Comparison of ENCODE assay signal across 8 mouse cellular contexts in genomic region chr13:116002391-116002899, GRCm38 (mm10).
DNase-seq lines count a peak whose midpoint lies in the region; ATAC-seq and TF ChIP-seq lines count a peak whose summit lies in the region.

No protein-coding gene starts in this region.

- no peak overlapping the region for H3K27ac ChIP-seq in embryonic facial prominence, embryonic 14.5 days (replicated peaks; ENCODE audit: low read depth, low read length)
- H3K27ac ChIP-seq in embryonic facial prominence, embryonic 10.5 days (replicated peaks), result no peak overlapping the region
- no peak overlapping the region for H3K27ac ChIP-seq in CH12.LX (ENCODE audit: insufficient read depth, low read depth)
- no peak overlapping the region for H3K27ac ChIP-seq in lung, postnatal 0 days (ENCODE audit: low read length)

- no peaks in the 10 kb centered on the region for H3K4me1 ChIP-seq in embryonic facial prominence, embryonic 14.5 days (ENCODE audit: control insufficient read depth, insufficient read depth, low read length)
- no peaks in the 10 kb centered on the region for H3K4me1 ChIP-seq in embryonic facial prominence, embryonic 10.5 days
- H3K4me1 ChIP-seq in CH12.LX (ENCODE audit: control insufficient read depth in 1 of 2, insufficient read depth in 2 of 2), result no peaks in the 10 kb centered on the region
- no peaks in the 10 kb centered on the region for H3K4me1 ChIP-seq in lung, postnatal 0 days (ENCODE audit: insufficient read depth, low read depth, low read length)

- no peaks in the 10 kb centered on the region for H3K9me3 ChIP-seq in embryonic facial prominence, embryonic 14.5 days (ENCODE audit: control insufficient read depth, low read length)
- no peaks in the 10 kb centered on the region for H3K9me3 ChIP-seq in embryonic facial prominence, embryonic 10.5 days
- peaks cover 26% of the 10 kb centered on the region for H3K9me3 ChIP-seq in CH12.LX (replicated peaks; ENCODE audit: low read length)
- H3K9me3 ChIP-seq in lung, postnatal 0 days (ENCODE audit: low read length), result no peaks in the 10 kb centered on the region

- no peak for ATAC-seq in embryonic facial prominence, embryonic 14.5 days (ENCODE audit: low read depth)
- ATAC-seq in lung, postnatal 0 days, result no peak
- no peak for ATAC-seq in activated CD4-positive, CD25-positive, alpha-beta regulatory T cell, adult 4 months

- intact Hi-C loops in heart, postnatal 36 days (cut with DNase I), result no loop called here

- WGBS in embryonic facial prominence, embryonic 14.5 days, result 29% methylated on average over 4 of the region's 4 CpGs
- WGBS in embryonic facial prominence, embryonic 10.5 days, result 81% methylated on average over 4 of the region's 4 CpGs
- 33% methylated on average over 4 of the region's 4 CpGs for whole genome bisulfite sequencing in lung, postnatal 0 days

- no peak for TF ChIP-seq EP300 in CH12.LX (IDR thresholded peaks at IDR 0.05; ENCODE audit: low read length)
- no peak for TF ChIP-seq EP300 in lung, postnatal 0 days (IDR thresholded peaks at IDR 0.05)

- dilution Hi-C loops in CH12.LX (cut with MboI; ENCODE audit: extremely low pct_ligation_motif_present, extremely low pct_unique_long_range_greater_than_20kb, low sequenced_read_pairs), result no loop called here

- H3K4me2 ChIP-seq in embryonic facial prominence, embryonic 14.5 days (ENCODE audit: low read depth, low read length), result no peak overlapping the region
- 0 out of 2 replicates have a peak overlapping the region, but pooled peaks have one; percentile 21 for H3K4me2 ChIP-seq in CH12.LX (ENCODE audit: insufficient read depth, low read depth, poor library complexity, severe bottlenecking)
- H3K4me2 ChIP-seq in lung, postnatal 0 days (replicated peaks; ENCODE audit: low read depth, low read length), result no peak overlapping the region

- TF ChIP-seq POLR2A in CH12.LX (IDR thresholded peaks at IDR 0.05; ENCODE audit: low read depth, low read length), result no peak

- no peak overlapping the region for H3K4me3 ChIP-seq in embryonic facial prominence, embryonic 14.5 days (ENCODE audit: low read depth, low read length)
- no peak overlapping the region for H3K4me3 ChIP-seq in embryonic facial prominence, embryonic 10.5 days
- no peak overlapping the region for H3K4me3 ChIP-seq in CH12.LX (replicated peaks in 1 of 3; ENCODE audit: low read depth in 2 of 3, low read length in 2 of 3, poor library complexity in 1 of 3)
- H3K4me3 ChIP-seq in lung, postnatal 0 days (ENCODE audit: low read depth, low read length), result no peak overlapping the region

- no peaks in the 10 kb centered on the region for H3K79me2 ChIP-seq in CH12.LX (replicated peaks; ENCODE audit: control insufficient read depth, extremely low read depth, insufficient read depth, poor library complexity, severe bottlenecking)

- no peak for TF ChIP-seq CTCF in CH12.LX (conservative IDR thresholded peaks at IDR 0.05 in 1 of 2, IDR thresholded peaks at IDR 0.05 in 1 of 2; ENCODE audit: low read depth in 2 of 2, low read length in 2 of 2)
- no peak for TF ChIP-seq CTCF in lung, postnatal 0 days (IDR thresholded peaks at IDR 0.05)

- in situ Hi-C loops in CH12.LX (cut with MboI; ENCODE audit: low pct_ligation_motif_present, low pct_unique_long_range_greater_than_20kb, low sequenced_read_pairs), result no loop called here

- H3K36me3 ChIP-seq in embryonic facial prominence, embryonic 14.5 days (ENCODE audit: control insufficient read depth, insufficient read depth, low read length), result no peaks in the 10 kb centered on the region
- no peaks in the 10 kb centered on the region for H3K36me3 ChIP-seq in embryonic facial prominence, embryonic 10.5 days (replicated peaks)
- H3K36me3 ChIP-seq in CH12.LX (replicated peaks in 1 of 2; ENCODE audit: control insufficient read depth in 1 of 2, insufficient read depth in 1 of 2, low read length in 1 of 2), result no peaks in the 10 kb centered on the region
- no peaks in the 10 kb centered on the region for H3K36me3 ChIP-seq in lung, postnatal 0 days (ENCODE audit: insufficient read depth, low read length)

- H3K9ac ChIP-seq in embryonic facial prominence, embryonic 14.5 days (ENCODE audit: low read depth, low read length), result no peak overlapping the region
- H3K9ac ChIP-seq in CH12.LX (ENCODE audit: insufficient read depth, low read depth), result no peak overlapping the region
- no peak overlapping the region for H3K9ac ChIP-seq in lung, postnatal 0 days (replicated peaks; ENCODE audit: low read depth)

- DNase-seq in embryonic facial prominence, embryonic 14.5 days (ENCODE audit: low spot score), result peak; percentile 82
- no peak for DNase-seq in embryonic facial prominence, embryonic 10.5 days (ENCODE audit: low spot score)
- DNase-seq in CH12.LX (ENCODE audit: extremely low read depth), result no peak
- DNase-seq in cerebellum, postnatal 36 days, result peak; percentile 17 to 19
- DNase-seq in heart, postnatal 36 days, result peak; percentile 5 to 31
- DNase-seq in lung, postnatal 0 days (ENCODE audit: low spot score), result peak; percentile 23
- DNase-seq in natural killer cell, adult 2 months (ENCODE audit: low spot score in 2 of 2), result no peak

- H3K27me3 ChIP-seq in embryonic facial prominence, embryonic 14.5 days (replicated peaks; ENCODE audit: control insufficient read depth, insufficient read depth, low read length), result no peaks in the 10 kb centered on the region
- no peaks in the 10 kb centered on the region for H3K27me3 ChIP-seq in embryonic facial prominence, embryonic 10.5 days (replicated peaks; ENCODE audit: low read depth, poor library complexity, severe bottlenecking)
- H3K27me3 ChIP-seq in CH12.LX (replicated peaks), result no peaks in the 10 kb centered on the region
- no peaks in the 10 kb centered on the region for H3K27me3 ChIP-seq in lung, postnatal 0 days (replicated peaks; ENCODE audit: insufficient read depth, low read length)

- no peak for TF ChIP-seq RAD21 in CH12.LX (IDR thresholded peaks at IDR 0.05; ENCODE audit: low read depth, low read length)

TF ChIP-seq in CH12.LX, 34 proteins besides CTCF, POLR2A, EP300 and RAD21:
- TF ChIP-seq NELFE (IDR thresholded peaks at IDR 0.05; ENCODE audit: low read depth, low read length) (no peak), POLR2AphosphoS2 (IDR thresholded peaks at IDR 0.05; ENCODE audit: low read depth, low read length) (no peak), CHD2 (IDR thresholded peaks at IDR 0.05; ENCODE audit: low read length) (no peak), JUN (IDR thresholded peaks at IDR 0.05; ENCODE audit: insufficient read depth, low read depth, low read length) (no peak), ETS1 (conservative IDR thresholded peaks at IDR 0.05; ENCODE audit: low read depth, low read length) (no peak), TCF12 (IDR thresholded peaks at IDR 0.05; ENCODE audit: low read depth, low read length) (no peak), RCOR1 (conservative IDR thresholded peaks at IDR 0.05; ENCODE audit: low read depth, low read length) (no peak), ZC3H11A (IDR thresholded peaks at IDR 0.05; ENCODE audit: low read depth, low read length) (no peak), UBTF (IDR thresholded peaks at IDR 0.05; ENCODE audit: low read depth, low read length) (no peak), MAFK (IDR thresholded peaks at IDR 0.05; ENCODE audit: insufficient replicate concordance, low read length) (no peak), KAT2A (IDR thresholded peaks at IDR 0.05; ENCODE audit: insufficient replicate concordance, low read length) (no peak), USF2 (conservative IDR thresholded peaks at IDR 0.05; ENCODE audit: low read depth, low read length) (no peak), PAX5 (IDR thresholded peaks at IDR 0.05; ENCODE audit: low read length) (no peak), ZMIZ1 (IDR thresholded peaks at IDR 0.05; ENCODE audit: low read depth, low read length) (no peak), ELF1 (IDR thresholded peaks at IDR 0.05; ENCODE audit: low read depth, low read length) (no peak), SIN3A (IDR thresholded peaks at IDR 0.05; ENCODE audit: low read length) (no peak), MYC (IDR thresholded peaks at IDR 0.05; ENCODE audit: low read depth, low read length) (no peak), IRF4 (IDR thresholded peaks at IDR 0.05; ENCODE audit: low read depth, low read length) (no peak), MEF2A (IDR thresholded peaks at IDR 0.05; ENCODE audit: borderline replicate concordance, low read depth, low read length) (no peak), E2F4 (IDR thresholded peaks at IDR 0.05; ENCODE audit: insufficient replicate concordance, low read depth, low read length) (no peak)

Comparison
In these comparisons a context has a peak if more than half of its experiments do, and no peak if none do; other contexts are left out.
1. DNase-seq: peak in embryonic facial prominence, embryonic 14.5 days (single experiment), cerebellum, postnatal 36 days (2 of 2), heart, postnatal 36 days (2 of 2) and lung, postnatal 0 days (single experiment); none in embryonic facial prominence, embryonic 10.5 days (single experiment), CH12.LX (single experiment) and natural killer cell, adult 2 months (0 of 2).